Mouse (Mus musculus): ENCODE data around the gene Ppfia3. TPM values are rescaled to one million over a fixed set of nuclear protein-coding genes. Genes with fewer than 3 reads are reported as not detected.

Gene Ppfia3
- polyA plus RNA-seq (2015; fragmentation: Nextera tagmentation; extraction: Ambion mirVana): 3.2 and 4.0 TPM in 2 replicates

GRCm38 (mm10) chr7:45366652-45367019 is at the start of gene Ppfia3:
Ppfia3 (minus strand) TSS chr7:45367019.

GRCm38 (mm10) chr7:45413113-45413863 is 46.5 kb upstream of the Ppfia3 start, which contains the start of gene Ntf5:
Ntf5 (plus strand) TSS chr7:45413695.

DNA sequence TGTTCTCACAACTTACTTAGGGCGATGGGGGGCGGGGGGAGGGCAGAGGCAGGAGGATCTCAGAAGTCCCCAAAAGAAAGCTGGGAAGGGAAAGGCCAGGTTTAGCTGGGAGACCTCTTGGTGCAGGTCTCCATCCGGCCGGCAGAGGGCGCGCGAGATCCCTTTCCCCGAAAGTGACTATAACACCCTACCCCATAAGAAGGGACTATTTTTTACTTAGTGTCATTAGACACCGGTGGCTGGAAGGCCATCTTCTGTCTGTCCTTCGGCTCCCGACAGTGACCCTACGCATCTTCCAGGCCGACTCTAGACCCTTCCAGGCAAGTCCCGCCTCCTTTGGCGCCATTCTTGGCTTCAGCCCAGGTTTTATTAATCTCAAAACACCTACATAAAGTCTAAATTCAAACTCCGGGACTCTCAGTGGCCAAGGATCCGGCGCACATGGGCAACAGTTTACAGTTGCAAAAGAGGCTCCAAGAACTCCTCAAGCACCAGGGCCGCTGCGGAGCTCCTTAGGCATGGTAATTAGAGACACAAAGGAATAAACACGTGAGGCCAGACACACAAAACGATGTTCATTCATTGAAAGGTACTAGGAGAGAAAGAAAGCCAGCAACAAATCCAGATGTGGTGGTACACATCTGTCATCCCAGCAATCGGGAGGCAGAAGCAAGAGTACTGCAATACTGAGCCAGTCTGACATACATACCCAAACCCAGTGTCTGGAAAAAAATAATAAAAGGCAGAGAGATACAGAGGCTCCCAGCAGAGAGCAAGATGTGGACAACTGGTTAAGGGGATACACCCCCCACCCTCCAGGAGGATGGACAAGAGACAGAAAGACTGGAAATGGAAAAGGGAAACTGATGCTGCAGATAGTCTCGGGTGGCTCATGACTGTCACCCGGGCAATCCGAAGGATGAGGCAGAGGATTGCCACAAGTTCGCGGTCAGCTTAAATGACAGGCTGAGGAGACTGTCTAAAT is 38.6 kb upstream of the Ppfia3 start, which contains the start of gene Kcna7:
Gene Kcna7 (plus strand): TSS at position 563 of the 985 bp plus-strand sequence.

DNA sequence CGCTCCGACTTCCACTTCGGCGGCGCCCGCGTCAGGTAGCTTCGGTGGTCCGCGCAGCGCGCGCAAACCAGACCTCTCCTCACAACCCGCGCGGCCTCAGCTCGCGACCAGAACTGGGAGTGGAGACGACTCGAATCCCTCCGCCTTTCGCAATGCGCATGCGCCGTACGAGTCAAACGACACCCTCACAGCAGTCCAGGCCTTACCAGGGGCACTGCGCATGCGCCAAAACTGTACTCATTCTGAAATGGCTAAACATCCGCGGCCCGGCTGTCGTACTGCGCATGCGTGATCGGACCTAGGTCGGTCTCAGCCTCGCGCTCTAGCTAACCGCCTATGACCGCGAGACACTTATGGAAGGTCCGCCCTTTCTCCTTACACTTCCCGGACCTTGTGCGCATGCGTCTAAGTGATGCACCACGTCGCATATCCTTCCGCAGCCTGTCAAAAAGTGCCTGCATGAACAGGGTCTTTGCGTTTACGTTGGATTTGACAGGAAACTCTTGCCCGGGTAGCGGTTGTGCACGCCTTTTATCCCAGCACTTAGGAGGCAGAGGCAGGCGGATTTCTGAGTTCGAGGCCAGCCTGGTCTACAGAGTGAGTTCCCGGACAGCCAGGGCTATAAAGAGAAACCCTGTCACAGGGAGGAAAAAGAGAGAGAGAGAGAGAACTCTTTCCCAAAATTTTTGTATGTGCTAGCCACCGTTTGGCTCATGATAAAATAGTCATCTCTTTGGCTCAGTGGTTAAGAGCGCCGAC is 28.9 kb upstream of the Ppfia3 start, which contains the start of gene Snrnp70:
Gene Snrnp70 (minus strand): TSS at position 165 of the 759 bp plus-strand sequence.

GRCm38 (mm10) chr7:45370475-45371311 is 3.9 kb upstream of the Ppfia3 start, which contains the start of gene Lin7b:
Lin7b (minus strand) TSS chr7:45370583.

GRCm38 (mm10) chr7:45335056-45335455 is 31.8 kb downstream of the Ppfia3 start, which contains the start of gene Hrc:
Hrc (plus strand) TSS chr7:45335290.

GRCm38 (mm10) chr7:45333431-45333982 is 33.3 kb downstream of the Ppfia3 start, which contains the start of gene Trpm4:
Trpm4 (minus strand) TSS chr7:45333780.

Other genes starting within 250 kb of the Ppfia3 start
- 745 and 781 TPM in 2 replicates for gene Rps11, start 242.6 kb downstream of the Ppfia3 start, polyA plus RNA-seq (2015; fragmentation: Nextera tagmentation; extraction: Ambion mirVana)
- gene Rpl13a, start 238.3 kb downstream of the Ppfia3 start, polyA plus RNA-seq (2015; fragmentation: Nextera tagmentation; extraction: Ambion mirVana): 925 and 1,005 TPM in 2 replicates
- 0.52 and 0.86 TPM in 2 replicates for gene Gm45713, start 230.8 kb downstream of the Ppfia3 start, polyA plus RNA-seq (2015; fragmentation: Nextera tagmentation; extraction: Ambion mirVana)
- gene Flt3l, start 230.6 kb downstream of the Ppfia3 start, polyA plus RNA-seq (2015; fragmentation: Nextera tagmentation; extraction: Ambion mirVana): 1.0 and 2.3 TPM in 2 replicates
- gene Pih1d1, start 212.7 kb downstream of the Ppfia3 start, polyA plus RNA-seq (2015; fragmentation: Nextera tagmentation; extraction: Ambion mirVana): 50.8 and 52.5 TPM in 2 replicates
- 18.4 and 21.6 TPM in 2 replicates for gene Aldh16a1, start 212.4 kb downstream of the Ppfia3 start, polyA plus RNA-seq (2015; fragmentation: Nextera tagmentation; extraction: Ambion mirVana)
- 0.22 and 0.46 TPM in 2 replicates for gene Slc17a7, start 203.1 kb downstream of the Ppfia3 start, polyA plus RNA-seq (2015; fragmentation: Nextera tagmentation; extraction: Ambion mirVana)
- 0.15 TPM in 1 of 2 replicates, not detected in the other for gene Gfy, start 187.4 kb downstream of the Ppfia3 start, polyA plus RNA-seq (2015; fragmentation: Nextera tagmentation; extraction: Ambion mirVana)
- gene Pth2, start 186.0 kb downstream of the Ppfia3 start, polyA plus RNA-seq (2015; fragmentation: Nextera tagmentation; extraction: Ambion mirVana): not detected in 2 replicates
- gene Ccdc155, start 162.1 kb downstream of the Ppfia3 start, polyA plus RNA-seq (2015; fragmentation: Nextera tagmentation; extraction: Ambion mirVana): 1.0 and 2.0 TPM in 2 replicates
- gene Dkkl1, start 154.9 kb downstream of the Ppfia3 start, polyA plus RNA-seq (2015; fragmentation: Nextera tagmentation; extraction: Ambion mirVana): 0.23 and 6.5 TPM in 2 replicates
- 28.9 and 29.6 TPM in 2 replicates for gene Tead2, start 151.3 kb downstream of the Ppfia3 start, polyA plus RNA-seq (2015; fragmentation: Nextera tagmentation; extraction: Ambion mirVana)
- gene Cd37, start 127.9 kb downstream of the Ppfia3 start, polyA plus RNA-seq (2015; fragmentation: Nextera tagmentation; extraction: Ambion mirVana): 3.6 and 5.9 TPM in 2 replicates
- gene Slc6a16, start 125.9 kb downstream of the Ppfia3 start, polyA plus RNA-seq (2015; fragmentation: Nextera tagmentation; extraction: Ambion mirVana): not detected in 2 replicates
- gene Slc6a21, start 89.5 kb downstream of the Ppfia3 start, polyA plus RNA-seq (2015; fragmentation: Nextera tagmentation; extraction: Ambion mirVana): not detected in 2 replicates
- 15.3 and 15.4 TPM in 2 replicates for gene Trpm4, start 33.2 kb downstream of the Ppfia3 start, polyA plus RNA-seq (2015; fragmentation: Nextera tagmentation; extraction: Ambion mirVana)
- gene Hrc, start 31.7 kb downstream of the Ppfia3 start, polyA plus RNA-seq (2015; fragmentation: Nextera tagmentation; extraction: Ambion mirVana): 94.0 and 120 TPM in 2 replicates
- 1.5 and 2.0 TPM in 2 replicates for gene Lin7b, start 3.6 kb upstream of the Ppfia3 start, polyA plus RNA-seq (2015; fragmentation: Nextera tagmentation; extraction: Ambion mirVana)
- 64.7 and 74.9 TPM in 2 replicates for gene Snrnp70, start 28.7 kb upstream of the Ppfia3 start, polyA plus RNA-seq (2015; fragmentation: Nextera tagmentation; extraction: Ambion mirVana)
- gene Kcna7, start 38.6 kb upstream of the Ppfia3 start, polyA plus RNA-seq (2015; fragmentation: Nextera tagmentation; extraction: Ambion mirVana): 3.5 and 4.7 TPM in 2 replicates
- 0.09 and 0.17 TPM in 2 replicates for gene Ntf5, start 46.7 kb upstream of the Ppfia3 start, polyA plus RNA-seq (2015; fragmentation: Nextera tagmentation; extraction: Ambion mirVana)
- not detected in 2 replicates for gene Lhb, start 53.8 kb upstream of the Ppfia3 start, polyA plus RNA-seq (2015; fragmentation: Nextera tagmentation; extraction: Ambion mirVana)
- gene Gys1, start 67.8 kb upstream of the Ppfia3 start, polyA plus RNA-seq (2015; fragmentation: Nextera tagmentation; extraction: Ambion mirVana): 90.8 and 92.1 TPM in 2 replicates
- gene Ruvbl2, start 71.1 kb upstream of the Ppfia3 start, polyA plus RNA-seq (2015; fragmentation: Nextera tagmentation; extraction: Ambion mirVana): 31.4 and 35.8 TPM in 2 replicates
- 2,280 and 2,838 TPM in 2 replicates for gene Ftl1, start 92.9 kb upstream of the Ppfia3 start, polyA plus RNA-seq (2015; fragmentation: Nextera tagmentation; extraction: Ambion mirVana)
- 74.5 and 83.5 TPM in 2 replicates for gene Bax, start 99.9 kb upstream of the Ppfia3 start, polyA plus RNA-seq (2015; fragmentation: Nextera tagmentation; extraction: Ambion mirVana)
- 0.06 and 0.12 TPM in 2 replicates for gene Tulp2, start 114.9 kb upstream of the Ppfia3 start, polyA plus RNA-seq (2015; fragmentation: Nextera tagmentation; extraction: Ambion mirVana)
- gene Gm45808, start 119.8 kb upstream of the Ppfia3 start, polyA plus RNA-seq (2015; fragmentation: Nextera tagmentation; extraction: Ambion mirVana): not detected in 2 replicates
- gene Dhdh, start 121.8 kb upstream of the Ppfia3 start, polyA plus RNA-seq (2015; fragmentation: Nextera tagmentation; extraction: Ambion mirVana): 7.1 and 7.2 TPM in 2 replicates
- 124 and 146 TPM in 2 replicates for gene Nucb1, start 143.4 kb upstream of the Ppfia3 start, polyA plus RNA-seq (2015; fragmentation: Nextera tagmentation; extraction: Ambion mirVana)
- gene Ppp1r15a, start 159.2 kb upstream of the Ppfia3 start, polyA plus RNA-seq (2015; fragmentation: Nextera tagmentation; extraction: Ambion mirVana): 19.1 and 19.6 TPM in 2 replicates
- 5.6 and 8.0 TPM in 2 replicates for gene Plekha4, start 159.3 kb upstream of the Ppfia3 start, polyA plus RNA-seq (2015; fragmentation: Nextera tagmentation; extraction: Ambion mirVana)
- gene Hsd17b14, start 187.9 kb upstream of the Ppfia3 start, polyA plus RNA-seq (2015; fragmentation: Nextera tagmentation; extraction: Ambion mirVana): 6.1 and 7.2 TPM in 2 replicates
- 35.4 and 88.9 TPM in 2 replicates for gene Bcat2, start 203.1 kb upstream of the Ppfia3 start, polyA plus RNA-seq (2015; fragmentation: Nextera tagmentation; extraction: Ambion mirVana)
- gene Fgf21, start 248.5 kb upstream of the Ppfia3 start, polyA plus RNA-seq (2015; fragmentation: Nextera tagmentation; extraction: Ambion mirVana): 0.18 TPM in 1 of 2 replicates, not detected in the other

Data from skeletal muscle tissue, postnatal 0 days (tissue).